Mouse (Mus musculus): ENCODE results near the gene Ptk6.

DNA sequence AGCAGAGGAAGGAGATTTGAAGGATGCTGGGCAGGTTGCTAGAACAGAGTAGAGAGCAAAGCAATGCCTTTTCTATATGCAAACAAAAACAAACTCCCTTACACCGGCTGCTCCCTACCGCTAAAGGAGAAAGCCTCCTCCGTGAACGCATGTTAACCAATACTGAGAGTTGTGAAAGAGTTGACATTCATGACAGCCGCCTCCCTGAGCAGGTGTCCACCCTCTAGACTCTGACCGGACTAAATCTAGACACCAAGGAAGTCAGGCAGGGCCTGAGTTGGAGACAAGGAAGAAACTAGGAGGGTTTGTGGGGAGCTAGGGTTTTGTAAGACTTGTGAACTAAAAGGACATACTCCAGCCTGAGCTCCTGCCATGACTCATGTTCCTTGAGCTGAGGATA is 297 bp upstream of the Ptk6 start:
- no peak for TF ChIP-seq CTCF (IDR thresholded peaks at IDR 0.05; ENCODE audit: extremely low read depth, insufficient read depth, insufficient read length, insufficient replicate concordance)
- TF ChIP-seq POLR2A (IDR thresholded peaks at IDR 0.05; ENCODE audit: low read depth, low read length), result no peak

Measured in spleen, adult 2 months (tissue).